Mouse (Mus musculus): ENCODE results near the gene Prr11.

- no peak for TF ChIP-seq CTCF (IDR thresholded peaks at IDR 0.05; ENCODE audit: borderline replicate concordance, insufficient read depth, low read length)
- no peak for TF ChIP-seq POLR2A (IDR thresholded peaks at IDR 0.05; ENCODE audit: low read depth, low read length)
These were observed 24.8 kb downstream of the Prr11 start for GRCm38 (mm10) chr11:87083712-87084111.
